Mouse (Mus musculus): Measurements from ENCODE around the gene Pum2. TPM values are rescaled to one million over a fixed set of nuclear protein-coding genes. Genes with fewer than 3 reads are reported as not detected.
A peak's percentile ranks its signal among the peaks of the same experiment; 100 is the strongest.
"Not testable (repeated sequence)": the region's sequence is repeated elsewhere in the genome, so short reads cannot be mapped to it uniquely, and the experiment has no call there.

Gene Pum2
- total RNA-seq, 2 experiments from 2014 or later: 156 to 159 TPM

DNA sequence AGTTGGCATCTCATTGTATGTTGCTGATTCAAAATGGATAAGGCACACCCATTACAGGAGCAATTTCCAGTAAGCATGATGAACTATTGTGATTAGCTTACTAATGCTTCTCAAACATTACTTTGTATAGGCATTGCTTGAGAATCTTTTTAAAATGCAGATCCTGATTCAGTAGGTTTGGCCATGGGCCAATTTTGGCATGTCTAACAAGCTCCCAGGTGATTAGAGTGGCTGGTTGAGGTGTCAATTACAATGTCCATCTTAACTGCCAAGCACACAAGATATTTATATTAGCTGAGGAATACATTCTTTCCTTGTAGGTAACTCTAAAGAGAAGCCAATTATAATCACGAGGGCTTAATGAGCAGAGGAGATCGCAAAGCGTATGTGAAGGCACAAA is 4.1 kb upstream of the Pum2 start:
- DNase-seq: peak; percentile 31

GRCm38 (mm10) chr12:8673121-8673973 is 587 bp upstream of the Pum2 start:
- no peak for DNase-seq

GRCm38 (mm10) chr12:8674377-8674864 is 487 bp downstream of the Pum2 start:
- DNase-seq: peak; percentile 62

DNA sequence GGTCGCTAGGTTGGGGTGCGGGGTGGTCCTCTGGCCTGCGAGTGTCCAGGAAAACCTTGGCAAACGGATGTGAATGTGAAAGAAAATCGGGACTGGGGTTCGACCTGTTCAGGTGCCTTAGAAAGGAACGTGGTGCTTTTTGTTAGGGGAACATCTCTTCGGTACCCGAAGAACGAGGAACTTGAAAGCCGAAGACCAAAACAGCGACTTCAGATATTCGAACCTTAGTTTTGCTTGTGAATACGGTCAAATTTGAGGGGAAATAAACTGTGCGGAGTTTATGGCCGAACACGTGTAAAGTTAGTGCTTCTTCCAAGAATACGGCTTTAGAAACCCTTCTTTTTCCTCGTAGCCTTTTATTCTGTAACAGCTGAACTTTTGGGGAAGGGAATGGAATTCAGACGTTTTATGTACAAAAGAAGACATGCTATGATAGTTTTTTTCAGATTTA is 982 bp downstream of the Pum2 start:
- DNase-seq: no peak

DNA sequence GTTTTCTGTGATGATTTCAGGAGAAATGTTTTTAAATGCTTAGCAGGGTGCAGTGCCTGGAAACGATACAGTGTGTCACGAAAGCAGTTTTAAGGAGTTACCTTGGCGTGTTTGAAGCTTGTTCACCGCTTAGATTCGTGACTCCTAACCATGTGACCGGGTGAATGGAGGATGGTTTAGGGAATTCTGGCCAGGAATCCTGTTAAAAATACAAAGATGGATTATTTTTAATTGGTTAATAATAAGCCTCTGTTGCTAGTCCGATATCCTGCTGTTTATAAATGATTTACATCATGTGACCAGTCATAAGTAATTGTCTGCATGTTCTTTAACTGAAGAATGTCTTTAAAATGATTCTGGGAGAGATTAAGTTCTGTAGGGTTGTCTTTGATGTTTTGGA is 1.4 kb downstream of the Pum2 start:
- DNase-seq: no peak

- no peak for DNase-seq
These were observed 2.4 kb downstream of the Pum2 start for GRCm38 (mm10) chr12:8676341-8676740.

- DNase-seq: no peak
These were observed 4.0 kb downstream of the Pum2 start for GRCm38 (mm10) chr12:8677926-8678325.

GRCm38 (mm10) chr12:8684200-8684599 is 10.3 kb downstream of the Pum2 start:
- no peak for DNase-seq

- DNase-seq: no peak
These were observed 11.1 kb downstream of the Pum2 start for GRCm38 (mm10) chr12:8685036-8685435.

DNA sequence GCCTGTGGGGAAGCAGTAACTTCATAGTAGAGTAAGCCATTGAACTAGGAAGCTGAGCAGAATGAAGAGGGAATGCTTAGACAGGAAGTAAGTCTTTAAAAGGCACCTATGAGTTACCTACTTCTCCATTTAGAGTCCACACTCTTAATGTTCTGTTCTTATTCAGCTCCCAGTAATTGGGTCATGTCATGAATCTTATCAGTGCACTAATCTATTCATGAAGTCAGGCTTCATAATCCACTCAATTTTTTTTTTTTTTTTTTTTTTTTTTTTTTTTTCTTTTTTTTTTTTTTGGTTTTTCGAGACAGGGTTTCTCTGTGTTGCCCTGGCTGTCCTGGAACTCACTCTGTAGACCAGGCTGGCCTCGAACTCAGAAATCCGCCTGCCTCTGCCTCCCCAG is 15.9 kb downstream of the Pum2 start:
- not testable (repeated sequence) for DNase-seq

GRCm38 (mm10) chr12:8698895-8699294 is 25.0 kb downstream of the Pum2 start:
- DNase-seq: peak; percentile 62

DNA sequence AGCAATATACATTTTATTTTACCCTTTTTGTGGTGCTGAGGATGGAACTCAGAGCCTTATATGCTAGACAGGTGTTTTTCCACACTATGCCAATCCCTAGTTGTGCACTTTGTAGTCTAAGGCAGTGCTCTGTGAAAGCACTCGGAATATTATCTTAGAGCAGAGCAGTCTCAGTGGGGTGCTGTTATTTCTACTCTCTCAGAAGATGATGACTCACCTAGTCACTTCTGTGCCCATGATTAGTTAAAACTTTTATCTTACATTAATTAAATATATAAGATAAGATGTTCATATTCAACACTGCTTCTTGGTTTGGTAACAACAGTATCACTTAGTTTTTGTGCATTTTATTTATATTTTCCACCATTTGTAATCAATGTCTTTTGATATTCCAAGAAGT is 30.1 kb downstream of the Pum2 start:
- DNase-seq: no peak

- DNase-seq: no peak
These were observed 34.9 kb downstream of the Pum2 start for GRCm38 (mm10) chr12:8708876-8709275.

DNA sequence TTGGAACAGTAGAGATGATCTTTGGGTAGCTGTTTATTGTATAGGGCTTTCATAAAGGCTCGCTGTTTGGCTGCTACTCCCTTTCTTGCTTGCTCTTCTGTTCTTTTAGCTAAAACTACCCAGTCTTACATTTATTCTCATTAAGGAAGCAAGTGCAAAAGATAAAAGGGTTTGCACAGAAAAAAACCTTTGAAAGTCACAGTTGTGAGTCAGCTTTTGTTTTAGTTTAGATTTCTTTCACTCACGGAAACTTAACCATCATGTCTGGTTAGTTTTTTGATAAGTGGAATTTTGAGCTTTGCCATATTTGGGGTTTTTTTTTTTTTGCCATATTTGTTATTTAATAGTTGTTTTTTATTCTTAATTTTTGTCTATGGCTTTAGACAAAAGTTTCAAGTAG is 38.7 kb downstream of the Pum2 start:
- no peak for DNase-seq

DNA sequence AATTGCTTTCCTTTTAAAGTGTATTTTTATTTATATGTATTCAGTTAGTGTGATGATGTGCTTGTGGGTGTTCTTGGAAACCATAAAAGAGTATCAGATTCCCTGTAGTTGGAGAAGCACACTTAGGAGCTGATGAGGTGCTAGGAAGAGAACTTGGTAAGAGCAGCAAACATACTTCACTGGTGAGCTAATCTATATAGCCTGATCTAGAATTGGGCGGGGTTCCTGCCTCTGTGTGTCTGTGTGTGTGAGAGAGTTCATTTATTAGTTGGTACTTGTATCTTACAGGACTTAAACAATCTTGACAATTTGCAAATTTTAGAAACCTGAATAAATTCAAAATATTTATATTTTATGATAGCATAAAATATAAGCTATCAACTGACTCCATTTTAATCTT is 42.2 kb downstream of the Pum2 start:
- DNase-seq: no peak

- no peak for DNase-seq
These were observed 53.0 kb downstream of the Pum2 start for GRCm38 (mm10) chr12:8726890-8727289.

DNA sequence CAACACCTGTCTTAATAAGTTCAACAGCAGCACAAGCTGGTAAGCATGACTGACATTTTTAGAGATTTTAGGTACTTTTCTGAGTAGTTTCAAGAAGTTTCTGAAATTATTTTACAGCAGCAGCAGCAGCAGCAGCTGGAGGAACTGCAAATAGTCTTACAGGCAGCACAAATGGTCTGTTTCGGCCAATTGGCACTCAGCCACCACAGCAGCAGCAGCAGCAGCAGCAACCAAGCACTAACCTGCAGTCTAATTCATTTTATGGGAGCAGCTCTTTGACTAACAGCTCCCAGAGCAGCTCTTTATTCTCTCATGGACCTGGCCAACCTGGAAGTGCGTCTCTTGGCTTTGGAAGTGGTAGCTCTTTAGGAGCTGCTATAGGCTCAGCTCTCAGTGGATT is 54.8 kb downstream of the Pum2 start:
- peak; percentile 46 for DNase-seq

- DNase-seq: no peak
These were observed 79.7 kb downstream of the Pum2 start for GRCm38 (mm10) chr12:8753654-8754053.

DNA sequence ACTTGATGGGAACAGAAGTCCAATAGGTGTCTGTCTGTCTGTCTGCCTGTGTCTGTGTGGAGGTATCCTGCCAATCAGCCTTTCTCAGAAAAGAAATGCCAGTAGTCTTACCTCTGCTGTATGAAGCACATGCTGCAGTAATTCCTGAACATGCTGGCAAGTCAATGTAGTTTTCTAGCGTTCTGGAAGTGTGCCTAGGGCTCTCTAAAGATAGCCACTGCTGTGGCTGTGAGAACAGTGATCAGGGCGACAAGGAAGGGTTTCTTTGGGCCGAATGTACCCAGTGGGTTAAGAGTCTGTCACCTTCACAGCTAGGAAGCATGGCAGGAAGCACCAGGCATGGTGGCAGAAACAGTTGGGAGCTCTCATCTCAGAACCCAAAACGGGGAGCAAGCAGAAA is 80.2 kb downstream of the Pum2 start:
- DNase-seq: peak; percentile 40

DNA sequence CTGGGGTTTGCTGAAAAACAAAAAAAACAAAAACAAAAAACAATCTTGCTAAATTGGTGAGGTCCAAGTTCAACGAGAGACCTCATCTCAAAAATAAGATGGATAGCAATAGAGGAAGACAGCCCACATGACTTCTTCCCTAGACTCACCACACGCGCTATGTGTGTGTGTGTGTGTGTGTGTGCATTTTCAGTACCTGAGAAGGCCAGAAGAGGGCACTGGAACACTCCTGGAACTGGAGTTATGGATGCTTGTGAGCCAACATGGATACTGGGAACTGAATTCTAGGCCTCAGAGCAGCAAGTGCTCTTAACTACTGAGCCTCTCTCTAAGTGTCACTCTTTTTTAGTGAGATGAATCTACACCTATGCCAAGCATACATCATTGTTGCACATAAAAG is 84.1 kb downstream of the Pum2 start:
- DNase-seq: no peak

- DNase-seq: no peak
These were observed 85.2 kb downstream of the Pum2 start for GRCm38 (mm10) chr12:8759115-8759514.

DNA sequence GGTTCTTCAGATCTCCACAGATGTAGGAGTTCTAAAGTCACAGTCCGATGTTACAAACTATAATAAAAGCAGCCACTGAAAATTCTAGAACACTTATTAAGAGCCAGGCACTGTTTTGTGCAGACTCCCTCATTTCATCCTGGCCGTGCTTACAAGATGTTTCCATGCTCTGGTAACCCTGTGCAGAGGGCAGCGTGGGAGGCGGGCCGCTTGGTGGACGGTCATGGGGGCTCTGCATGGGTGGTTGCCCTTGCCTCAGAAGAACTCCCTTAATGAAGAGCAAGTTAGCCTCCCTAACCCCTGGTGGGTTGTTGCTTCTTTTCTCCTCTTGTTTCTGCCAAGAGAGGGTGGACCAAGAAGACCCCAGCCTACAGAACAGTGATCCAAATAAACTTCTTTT is 85.8 kb downstream of the Pum2 start:
- no peak for DNase-seq

DNA sequence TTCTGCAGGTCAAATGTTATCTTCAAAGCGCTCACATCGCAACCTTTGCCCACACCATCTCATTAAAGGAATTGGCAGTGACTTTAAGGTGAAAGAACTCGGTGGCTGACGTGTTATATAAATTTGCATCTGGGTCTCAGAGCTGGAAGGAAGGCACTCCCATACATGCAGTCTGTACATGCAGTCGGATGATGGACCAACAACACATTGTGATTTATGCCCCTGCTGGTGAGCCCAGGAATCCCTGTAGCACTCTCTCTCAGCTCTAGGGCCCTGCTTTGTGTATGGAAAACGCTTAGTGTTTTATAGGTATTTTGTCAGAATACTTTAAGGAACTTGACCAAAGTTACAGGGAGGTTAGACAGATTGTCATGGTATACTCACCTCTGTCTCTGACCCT is 86.6 kb downstream of the Pum2 start:
- DNase-seq: no peak

GRCm38 (mm10) chr12:8761058-8761457 is 87.1 kb downstream of the Pum2 start:
- no peak for DNase-seq
